Mouse (Mus musculus): Measurements from ENCODE around the gene Rassf4.
A peak's percentile ranks its signal among the peaks of the same experiment; 100 is the strongest.

Gene Rassf4

GRCm38 (mm10) chr6:116671768-116672167 is 2.0 kb downstream of the Rassf4 start:
- no peak for ATAC-seq (ENCODE audit: low TSS enrichment)

- ATAC-seq (ENCODE audit: low TSS enrichment), result no peak
Measured at GRCm38 (mm10) chr6:116671031-116671430, 2.7 kb downstream of the Rassf4 start.

GRCm38 (mm10) chr6:116670144-116670543 is 3.6 kb downstream of the Rassf4 start:
- no peak for ATAC-seq (ENCODE audit: low TSS enrichment)

GRCm38 (mm10) chr6:116668682-116669470 is 4.9 kb downstream of the Rassf4 start:
- ATAC-seq (ENCODE audit: low TSS enrichment), result no peak

- no peak for ATAC-seq (ENCODE audit: low TSS enrichment)
Measured at GRCm38 (mm10) chr6:116667382-116667781, 6.4 kb downstream of the Rassf4 start.

GRCm38 (mm10) chr6:116666892-116667291 is 6.9 kb downstream of the Rassf4 start:
- no peak for ATAC-seq (ENCODE audit: low TSS enrichment)

- ATAC-seq (ENCODE audit: low TSS enrichment), result no peak
Measured at GRCm38 (mm10) chr6:116666085-116666750, 7.5 kb downstream of the Rassf4 start.

- ATAC-seq (ENCODE audit: low TSS enrichment), result no peak
Measured at GRCm38 (mm10) chr6:116664830-116665229, 8.9 kb downstream of the Rassf4 start.

- ATAC-seq (ENCODE audit: low TSS enrichment), result no peak
Measured at GRCm38 (mm10) chr6:116664031-116664430, 9.7 kb downstream of the Rassf4 start.

- no peak for ATAC-seq (ENCODE audit: low TSS enrichment)
Measured at GRCm38 (mm10) chr6:116663364-116663763, 10.4 kb downstream of the Rassf4 start.

GRCm38 (mm10) chr6:116653684-116654454 is 19.9 kb downstream of the Rassf4 start:
- ATAC-seq (ENCODE audit: low TSS enrichment), result peak; percentile 94

GRCm38 (mm10) chr6:116653191-116653590 is 20.6 kb downstream of the Rassf4 start:
- no peak for ATAC-seq (ENCODE audit: low TSS enrichment)

GRCm38 (mm10) chr6:116651437-116652118 is 22.2 kb downstream of the Rassf4 start:
- ATAC-seq (ENCODE audit: low TSS enrichment), result no peak

GRCm38 (mm10) chr6:116650406-116650805 is 23.3 kb downstream of the Rassf4 start, which contains the start of gene Depp1:
TSS of gene Depp1 (plus strand) at chr6:116650609.
- ATAC-seq (ENCODE audit: low TSS enrichment), result no peak

GRCm38 (mm10) chr6:116649811-116650210 is 23.9 kb downstream of the Rassf4 start:
- ATAC-seq (ENCODE audit: low TSS enrichment), result no peak

- no peak for ATAC-seq (ENCODE audit: low TSS enrichment)
Measured at GRCm38 (mm10) chr6:116647763-116648162, 26.0 kb downstream of the Rassf4 start.

- no peak for ATAC-seq (ENCODE audit: low TSS enrichment)
Measured at GRCm38 (mm10) chr6:116644335-116644734, 29.4 kb downstream of the Rassf4 start.

- no peak for ATAC-seq (ENCODE audit: low TSS enrichment)
Measured at GRCm38 (mm10) chr6:116643881-116644280, 29.9 kb downstream of the Rassf4 start.

- peak; percentile 90 for ATAC-seq (ENCODE audit: low TSS enrichment)
Measured at GRCm38 (mm10) chr6:116642942-116643341, 30.8 kb downstream of the Rassf4 start.

- ATAC-seq (ENCODE audit: low TSS enrichment), result no peak
Measured at GRCm38 (mm10) chr6:116639663-116640062, 34.1 kb downstream of the Rassf4 start.

GRCm38 (mm10) chr6:116638871-116639270 is 34.9 kb downstream of the Rassf4 start:
- ATAC-seq (ENCODE audit: low TSS enrichment), result no peak

- ATAC-seq (ENCODE audit: low TSS enrichment), result no peak
Measured at GRCm38 (mm10) chr6:116637496-116637895, 36.3 kb downstream of the Rassf4 start.
